Mouse (Mus musculus) hindlimb bud, embryonic 11.5 days (tissue): ENCODE data around the gene Cdh13.
"Not testable (repeated sequence)": the region's sequence is repeated elsewhere in the genome, so short reads cannot be mapped to it uniquely, and the experiment has no call there.

Experiments used
- DNase-seq: peaks from one replicate; pipeline ENCODE4 v3.0.0-alpha.2; 2012; ENCODE audit warnings: low read depth, low spot score; ENCODE audit errors: extremely low spot score

Gene Cdh13

GRCm38 (mm10) chr8:119300335-119300734 lies 1016.8 kb downstream of the Cdh13 start:
- DNase-seq = no peak

DNA sequence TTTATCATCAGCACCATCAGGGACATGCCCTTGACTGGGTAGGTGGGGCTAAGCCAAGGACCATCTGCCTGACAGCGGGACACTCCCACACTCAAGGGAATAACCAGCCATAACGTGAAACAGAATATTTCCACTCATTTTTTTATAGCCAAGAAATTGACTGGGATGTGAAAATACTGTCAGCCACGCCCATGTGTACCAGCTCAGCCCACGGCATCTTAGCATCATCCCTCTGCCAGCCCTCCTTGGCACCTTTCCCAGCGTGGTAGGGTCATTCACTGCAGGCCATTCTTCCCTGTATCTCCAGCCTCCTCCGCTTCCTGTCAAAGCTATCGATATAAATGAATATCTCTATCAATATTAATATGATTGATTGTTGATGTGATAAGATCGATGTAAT lies 1020.7 kb downstream of the Cdh13 start:
- no peak for DNase-seq

GRCm38 (mm10) chr8:119311412-119311811 lies 1027.9 kb downstream of the Cdh13 start:
- no peak for DNase-seq

GRCm38 (mm10) chr8:119323215-119323614 lies 1039.7 kb downstream of the Cdh13 start:
- no peak for DNase-seq

DNA sequence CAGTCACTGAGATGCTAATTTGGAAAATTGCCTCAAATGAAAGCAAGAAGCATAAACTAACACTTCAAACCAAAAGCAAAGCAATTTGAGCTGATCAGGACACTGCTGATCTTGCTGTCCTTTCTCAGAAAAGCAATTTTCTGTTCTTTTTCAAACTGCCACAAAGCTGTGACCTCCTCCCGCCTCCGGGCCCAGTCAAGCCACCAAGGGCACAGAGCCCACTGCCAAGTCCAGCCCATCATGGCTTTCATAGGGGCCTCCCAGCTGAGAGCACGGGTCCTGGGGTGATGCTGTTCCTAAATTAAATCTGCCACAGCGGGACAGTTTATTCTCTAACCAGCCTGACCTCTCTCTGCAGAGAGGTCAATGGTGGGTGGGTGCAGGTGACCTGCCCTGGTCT lies 1056.0 kb downstream of the Cdh13 start:
- no peak for DNase-seq

- no peak for DNase-seq
Measured at GRCm38 (mm10) chr8:119343606-119344005, 1060.1 kb downstream of the Cdh13 start.

- DNase-seq = peak; percentile 95
Measured at GRCm38 (mm10) chr8:119344190-119344856, 1060.8 kb downstream of the Cdh13 start, which contains the start of gene Hsbp1. TSS of gene Hsbp1 (plus strand) at chr8:119344488.

DNA sequence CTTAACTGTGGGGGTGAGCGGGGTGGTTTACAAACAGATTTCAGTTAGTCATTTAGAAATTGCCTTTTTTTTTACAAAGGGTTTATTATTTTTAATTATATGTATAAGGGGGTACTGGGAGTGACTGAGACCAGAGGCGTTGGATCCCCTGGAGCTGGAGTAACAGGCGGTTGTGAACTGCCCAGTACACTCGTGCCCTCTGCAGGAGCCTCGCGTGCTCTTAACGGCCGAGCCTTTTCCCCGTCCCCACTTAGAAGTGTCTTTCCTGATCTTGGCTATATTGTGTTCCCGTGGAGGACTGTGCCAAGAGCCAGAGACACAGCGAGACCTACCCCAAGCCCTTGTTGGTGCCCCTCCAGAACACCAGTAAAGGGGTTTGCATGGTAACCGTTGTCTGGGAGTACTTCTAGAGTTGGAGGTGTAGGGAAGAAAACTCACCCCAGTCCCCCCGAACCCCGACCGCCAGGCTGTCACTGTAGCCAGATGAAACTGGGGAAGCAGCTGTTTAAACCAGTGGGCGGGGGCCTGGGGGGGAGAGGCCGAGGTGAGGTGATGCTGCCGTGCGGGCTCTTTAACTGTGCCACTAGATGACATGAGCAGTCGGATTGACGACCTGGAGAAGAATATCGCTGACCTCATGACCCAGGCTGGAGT lies 1061.6 kb downstream of the Cdh13 start:
- DNase-seq = no peak

DNA sequence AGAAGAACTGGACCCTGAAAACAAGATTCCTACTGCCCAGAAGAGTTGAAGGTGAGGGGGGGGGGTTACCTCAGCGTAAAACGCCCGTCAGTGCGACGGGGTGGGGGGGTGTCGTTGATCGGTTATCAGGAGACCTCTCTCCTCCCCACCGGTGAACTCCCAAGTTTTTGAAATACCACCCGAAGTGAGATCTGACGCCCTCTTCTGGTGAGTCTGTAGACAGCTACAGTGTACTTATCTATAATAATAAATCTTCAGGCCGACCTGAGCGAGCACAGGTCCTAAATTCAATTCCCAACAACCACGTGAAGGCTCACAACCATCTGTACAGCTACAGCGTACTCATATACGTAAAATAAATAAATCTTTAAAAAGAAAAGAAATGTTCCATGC lies 1062.1 kb downstream of the Cdh13 start:
- no peak for DNase-seq

DNA sequence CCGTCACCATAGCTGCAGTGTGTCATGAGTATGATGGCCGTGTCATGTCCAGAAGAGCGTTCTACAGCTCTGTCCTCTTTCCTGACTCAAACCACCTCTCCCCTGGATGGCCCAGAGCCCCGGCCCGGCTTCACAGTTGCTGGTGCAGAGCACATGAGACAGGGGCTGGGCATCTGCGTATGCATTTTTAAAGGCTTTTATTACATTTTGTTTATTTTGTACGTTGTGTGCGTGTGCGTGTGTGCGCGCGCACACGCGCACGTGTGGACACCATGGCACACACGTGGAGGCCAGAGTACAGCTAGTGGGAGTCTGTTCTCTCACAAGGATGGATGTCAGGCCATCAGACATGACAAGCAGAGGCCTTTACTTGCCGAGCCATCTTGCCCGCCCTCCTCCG lies 1068.1 kb downstream of the Cdh13 start:
- DNase-seq = no peak

GRCm38 (mm10) chr8:119352977-119353658 lies 1069.6 kb downstream of the Cdh13 start:
- no peak for DNase-seq

DNA sequence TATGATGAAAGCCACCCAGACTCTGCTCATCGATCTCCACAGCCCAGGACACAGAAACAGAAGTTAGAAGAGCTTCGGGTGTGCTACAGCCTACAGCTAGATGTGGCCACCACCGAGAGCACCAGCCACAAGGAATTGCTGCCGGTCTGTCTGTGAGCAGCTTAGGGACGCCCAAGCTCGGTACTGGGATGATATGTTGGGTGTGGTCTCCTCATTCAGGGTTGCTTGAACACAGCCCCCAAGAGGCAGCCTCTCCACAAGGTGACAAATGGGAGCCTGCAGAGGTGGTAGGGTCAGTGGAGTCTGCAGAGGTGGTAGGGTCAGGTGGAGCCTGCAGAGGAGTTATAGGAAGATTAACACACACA lies 1070.1 kb downstream of the Cdh13 start:
- no peak for DNase-seq

DNA sequence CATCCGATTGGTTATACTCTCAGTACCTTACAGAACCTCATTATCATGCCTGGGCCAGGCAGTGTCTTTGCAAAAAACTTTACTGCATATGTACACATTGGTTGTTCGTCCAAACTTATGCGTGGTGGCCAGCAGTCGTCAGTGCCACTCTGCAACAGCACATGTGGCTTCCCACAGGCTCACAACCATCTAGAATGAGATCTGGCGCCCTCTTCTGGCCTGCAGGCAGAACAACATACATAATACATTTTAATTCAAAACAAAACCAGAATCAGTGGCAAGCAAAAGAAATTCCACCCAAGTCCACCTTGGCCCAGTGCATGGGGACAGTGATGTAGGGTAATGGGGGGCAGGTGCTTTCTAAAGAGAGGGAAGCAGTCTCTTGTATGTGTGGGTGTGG lies 1073.1 kb downstream of the Cdh13 start:
- not testable (repeated sequence) for DNase-seq

DNA sequence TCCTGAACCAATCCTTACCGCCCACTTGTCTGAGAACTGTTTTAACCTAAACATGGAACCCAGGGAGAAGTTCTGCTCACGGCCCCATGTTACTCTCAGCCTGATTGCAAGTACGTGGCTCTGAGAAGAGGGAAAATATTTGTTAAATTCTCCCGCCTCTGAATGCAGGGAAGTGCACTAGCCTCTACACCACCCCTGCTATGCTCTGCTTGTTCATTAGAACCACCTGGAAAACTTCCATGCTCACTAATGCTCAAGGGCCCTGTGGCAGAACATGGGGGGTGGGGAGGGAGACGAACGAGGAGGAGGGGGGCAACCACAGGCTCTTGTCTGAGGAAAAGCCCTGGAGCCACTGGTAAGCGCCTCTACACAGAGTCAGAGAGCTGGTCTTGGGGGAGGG lies 1074.6 kb downstream of the Cdh13 start:
- no peak for DNase-seq

DNA sequence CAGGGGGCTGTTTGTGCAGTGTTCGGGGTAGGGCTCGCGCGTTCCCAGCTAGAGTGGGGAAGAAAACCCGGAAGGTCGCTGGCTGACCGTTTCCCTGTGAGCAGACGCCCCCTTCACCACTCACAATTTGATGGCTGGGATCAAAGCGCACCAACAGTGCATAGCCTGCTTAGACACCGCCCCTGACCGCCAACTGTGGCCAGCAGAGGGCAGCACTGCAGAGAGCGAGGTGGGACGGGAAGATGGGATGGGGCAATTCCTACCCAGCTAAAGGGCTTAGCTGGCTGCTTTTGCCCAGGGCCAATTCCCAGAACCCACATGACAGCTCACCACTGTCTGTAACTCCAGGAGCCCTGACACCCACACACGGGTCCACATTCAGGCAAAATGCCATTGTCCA lies 1075.3 kb downstream of the Cdh13 start:
- no peak for DNase-seq

GRCm38 (mm10) chr8:119360686-119361295 lies 1077.3 kb downstream of the Cdh13 start:
- no peak for DNase-seq
